Mouse (Mus musculus) G1E (cell line): ENCODE results near the gene Srpk2. TPM values are rescaled to one million over a fixed set of nuclear protein-coding genes. Genes with fewer than 3 reads are reported as not detected.

ENCODE experiments used
- ATAC-seq: 2 replicates; pipeline ENCODE4 v1.8.0; 2016; ENCODE audit warnings: mild to moderate bottlenecking; ENCODE audit not compliant: insufficient number of reproducible peaks, poor library complexity, low FRiP score, severe bottlenecking; ENCODE audit errors: extremely low read depth
- DNase-seq: peaks from one replicate; pipeline ENCODE4 v3.0.0; 2012; ENCODE audit warnings: low spot score
- H3K27me3 ChIP-seq: 2 replicates; pipeline ENCODE4 v1.6.1; 2012; ENCODE audit warnings: mild to moderate bottlenecking, low read length, inconsistent platforms; ENCODE audit not compliant: insufficient read depth
- H3K36me3 ChIP-seq: replicated peaks from 2 replicates; pipeline ENCODE3; 2012; ENCODE audit warnings: mild to moderate bottlenecking, inconsistent platforms
- H3K4me1 ChIP-seq: 2 replicates; pipeline ENCODE4 v1.6.1; 2012; ENCODE audit warnings: low read depth, low read length, inconsistent platforms, mixed read lengths; ENCODE audit not compliant: insufficient read depth
- H3K4me3 ChIP-seq: 2 replicates; pipeline ENCODE4 v1.5.1; 2012; ENCODE audit warnings: low read depth, mild to moderate bottlenecking, inconsistent platforms, low read length, moderate library complexity, mixed read lengths
- H3K9me3 ChIP-seq: replicated peaks from 2 replicates; pipeline ENCODE4 v1.6.1; 2012; ENCODE audit warnings: inconsistent platforms
- CTCF ChIP-seq: IDR thresholded peaks from 2 replicates; pipeline ENCODE4 v1.5.1; 2012; ENCODE audit warnings: low read depth, low read length, inconsistent platforms, mixed read lengths
- GATA1 ChIP-seq: IDR thresholded peaks from 2 replicates; pipeline ENCODE4 v1.6.1; 2012; ENCODE audit warnings: borderline replicate concordance, low read length, inconsistent platforms, mixed read lengths
- GATA2 ChIP-seq: IDR thresholded peaks from 2 replicates; pipeline ENCODE4 v1.6.1; 2012; ENCODE audit warnings: low read depth, low read length, inconsistent platforms, borderline replicate concordance
- POLR2AphosphoS5 ChIP-seq: IDR thresholded peaks from 2 replicates; pipeline ENCODE4 v1.6.1; 2012; ENCODE audit warnings: low read depth, low read length, inconsistent platforms; ENCODE audit not compliant: insufficient replicate concordance
- TAL1 ChIP-seq: conservative IDR thresholded peaks from 2 replicates; pipeline ENCODE4 v1.6.1; 2012; ENCODE audit warnings: low read depth, low read length, inconsistent platforms, mixed read lengths
- polyA plus RNA-seq: library from polyadenylated mRNA; stranded (reverse); fragments of >175 nt; gene quantifications from 2 replicates; pipeline ENCODE4 v1.2.3, GENCODE M21; 2012
- total RNA-seq, 2 experiments: library from RNA; stranded (forward) in 1 of 2; stranded (reverse) in 1 of 2; fragments of 200-1000 nt in 1 of 2; fragments of >200 nt in 1 of 2; fragmentation: Nextera tagmentation in 1 of 2; gene quantifications; 2 replicates each; pipeline ENCODE4 v1.2.3; 2014 to 2017

Gene Srpk2
- total and polyA plus RNA-seq, 3 experiments = 11.1 to 76.4 (median 63.5) TPM

DNA sequence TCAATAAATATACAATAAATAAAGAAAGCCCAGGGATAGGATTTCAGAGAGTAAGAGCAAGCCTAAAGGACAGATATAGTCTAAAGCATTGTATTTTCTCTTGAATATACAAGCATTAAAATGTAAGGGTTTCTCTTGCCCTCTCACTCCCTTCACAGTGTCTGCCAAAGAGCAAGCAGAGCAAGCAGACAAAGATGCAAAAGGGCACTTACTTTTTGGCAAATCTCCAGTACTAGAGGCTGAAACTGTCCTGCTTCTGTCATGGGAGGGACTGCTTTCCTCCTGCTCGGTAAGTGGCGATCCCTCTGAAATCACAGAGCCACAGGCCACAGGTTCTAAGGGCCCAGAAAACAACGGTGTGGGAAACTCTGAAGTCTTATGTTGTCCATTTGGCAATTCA lies 160.5 kb downstream of the Srpk2 start:
- Histone ChIP-seq H3K4me1 (no peaks in the 10 kb centered on the region; the same call in 1 of the 2 replicates), H3K36me3 (peaks cover 81% of the 10 kb centered on the region), H3K4me3 (no peak overlapping the region), H3K9me3 (no peaks in the 10 kb centered on the region), H3K27me3 (no peaks in the 10 kb centered on the region)
- DNase-seq = no peak
- no peak for TF ChIP-seq TAL1
- no peak for TF ChIP-seq GATA2
- TF ChIP-seq CTCF = no peak
- TF ChIP-seq POLR2AphosphoS5 = no peak
- no peak for TF ChIP-seq GATA1
- no peak for ATAC-seq

DNA sequence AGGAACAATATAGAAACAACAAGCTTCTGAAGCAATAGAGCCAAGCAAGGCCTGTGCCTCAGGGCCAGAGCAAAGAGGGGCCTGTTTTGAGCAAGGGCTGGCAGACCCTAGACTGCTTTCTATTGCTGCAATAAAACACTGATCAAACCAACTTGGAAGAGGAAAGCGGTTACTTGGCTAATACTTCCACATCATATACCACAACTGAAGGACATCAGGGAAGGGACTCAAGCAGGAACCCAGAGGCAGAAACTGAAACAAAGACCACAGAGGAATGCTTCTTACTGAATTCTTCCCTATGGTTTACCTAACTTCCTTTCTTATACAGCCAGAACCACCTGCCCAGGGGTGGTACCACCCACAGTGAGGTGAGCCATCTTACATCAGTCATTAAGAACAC lies 162.8 kb downstream of the Srpk2 start:
- ATAC-seq = no peak

GRCm38 (mm10) chr5:23519679-23520078 lies 164.7 kb downstream of the Srpk2 start:
- H3K4me3 ChIP-seq = no peak overlapping the region
- no peaks in the 10 kb centered on the region for H3K27me3 ChIP-seq
- peaks cover 75% of the 10 kb centered on the region for H3K36me3 ChIP-seq
- no peaks in the 10 kb centered on the region for H3K9me3 ChIP-seq
- no peak for TF ChIP-seq TAL1
- DNase-seq (no peak), ATAC-seq (no peak)
- no peaks in the 10 kb centered on the region; the same call in 1 of the 2 replicates for H3K4me1 ChIP-seq

More for the DNA sequence above, 162.8 kb downstream of the Srpk2 start:
- no peak for DNase-seq
- Histone ChIP-seq H3K4me3 (no peak overlapping the region), H3K27me3 (no peaks in the 10 kb centered on the region), H3K9me3 (no peaks in the 10 kb centered on the region), H3K36me3 (peaks cover 81% of the 10 kb centered on the region), H3K4me1 (no peaks in the 10 kb centered on the region; the same call in 1 of the 2 replicates)
- TF ChIP-seq POLR2AphosphoS5 (no peak), GATA1 (no peak), CTCF (no peak), TAL1 (no peak), GATA2 (no peak)

- Histone ChIP-seq H3K27me3 (no peaks in the 10 kb centered on the region), H3K4me1 (no peaks in the 10 kb centered on the region; the same call in 1 of the 2 replicates), H3K9me3 (no peaks in the 10 kb centered on the region), H3K36me3 (peaks cover 77% of the 10 kb centered on the region), H3K4me3 (no peak overlapping the region)
- ATAC-seq (no peak), DNase-seq (peak; percentile 17)
- TF ChIP-seq GATA1 = no peak
- no peak for TF ChIP-seq CTCF
- no peak for TF ChIP-seq TAL1
- TF ChIP-seq POLR2AphosphoS5 = no peak
- no peak for TF ChIP-seq GATA2
Measured at GRCm38 (mm10) chr5:23518673-23519072, 165.7 kb downstream of the Srpk2 start.

DNA sequence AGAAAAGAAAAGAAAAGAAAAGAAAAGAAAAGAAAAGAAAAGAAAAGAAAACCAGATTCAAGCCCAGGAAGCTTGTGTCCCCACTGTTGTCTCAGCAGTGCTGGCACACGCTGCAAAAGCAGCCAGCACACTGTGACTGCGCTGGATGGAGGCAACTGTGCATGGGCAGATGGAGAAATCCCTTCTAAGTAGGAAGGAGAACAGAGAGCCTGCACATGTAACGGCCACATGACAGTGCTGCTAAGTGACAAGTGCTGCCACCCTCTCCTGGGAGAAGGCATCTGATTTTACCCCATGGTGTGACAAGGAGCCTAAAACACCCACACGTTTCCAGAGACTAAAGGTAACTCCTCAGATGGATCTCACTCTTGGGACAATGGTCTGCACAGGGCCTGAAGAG lies 166.6 kb downstream of the Srpk2 start:
- peaks cover 84% of the 10 kb centered on the region for H3K36me3 ChIP-seq
- no peaks in the 10 kb centered on the region; the same call in 1 of the 2 replicates for H3K4me1 ChIP-seq
- TF ChIP-seq GATA1 = no peak
- TF ChIP-seq GATA2 = no peak
- no peak for TF ChIP-seq TAL1
- TF ChIP-seq CTCF = no peak
- TF ChIP-seq POLR2AphosphoS5 = no peak
- H3K4me3 ChIP-seq = no peak overlapping the region
- no peaks in the 10 kb centered on the region for H3K9me3 ChIP-seq
- H3K27me3 ChIP-seq = no peaks in the 10 kb centered on the region
- no peak for ATAC-seq
- no peak for DNase-seq

GRCm38 (mm10) chr5:23516962-23517361 lies 167.5 kb downstream of the Srpk2 start:
- peaks cover 84% of the 10 kb centered on the region for H3K36me3 ChIP-seq
- no peak overlapping the region for H3K4me3 ChIP-seq
- no peaks in the 10 kb centered on the region for H3K27me3 ChIP-seq
- H3K9me3 ChIP-seq = no peaks in the 10 kb centered on the region
- no peak for TF ChIP-seq GATA2
- no peak for TF ChIP-seq CTCF
- no peak for TF ChIP-seq GATA1
- no peak for TF ChIP-seq POLR2AphosphoS5
- no peak for TF ChIP-seq TAL1
- H3K4me1 ChIP-seq = no peaks in the 10 kb centered on the region
- ATAC-seq = no peak
- no peak for DNase-seq
